Mouse (Mus musculus) heart, embryonic 10.5 days (tissue): ENCODE results near the gene Stk40. TPM values are rescaled to one million over a fixed set of nuclear protein-coding genes. Genes with fewer than 3 reads are reported as not detected.
"Not testable (repeated sequence)": the region's sequence is repeated elsewhere in the genome, so short reads cannot be mapped to it uniquely, and the experiment has no call there.

Source experiments
- DNase-seq: peaks from one replicate; pipeline ENCODE4 v3.0.0-alpha.2; 2017; ENCODE audit warnings: low spot score
- H3K27ac ChIP-seq: fragments of 300-500 bp; sonication (generic); 2 replicates; pipeline ENCODE4 v1.5.1; 2016; ENCODE audit warnings: mild to moderate bottlenecking
- H3K27me3 ChIP-seq: fragments of 300-500 bp; sonication (generic); 2 replicates; pipeline ENCODE4 v1.6.1; 2016; ENCODE audit warnings: mild to moderate bottlenecking; ENCODE audit not compliant: poor library complexity, insufficient read depth, severe bottlenecking
- H3K36me3 ChIP-seq: fragments of 300-500 bp; sonication (generic); 2 replicates; pipeline ENCODE4 v1.6.1; 2016; ENCODE audit warnings: mild to moderate bottlenecking, moderate library complexity
- H3K4me1 ChIP-seq: fragments of 300-500 bp; sonication (generic); 2 replicates; pipeline ENCODE4 v1.6.1; 2016; ENCODE audit warnings: mild to moderate bottlenecking
- H3K4me3 ChIP-seq: fragments of 300-500 bp; sonication (generic); 2 replicates; pipeline ENCODE4 v1.5.1; 2016; ENCODE audit warnings: mild to moderate bottlenecking, moderate library complexity
- H3K9me3 ChIP-seq: fragments of 300-500 bp; sonication (generic); 2 replicates; pipeline ENCODE4 v1.6.1; 2016; ENCODE audit warnings: mild to moderate bottlenecking, moderate library complexity
- WGBS: fragments of 180-500 bp; shearing (Covaris S2); methylation state at CpG from one replicate; pipeline ENCODE4 v1.1.7; 2016; 5-methylcytosine and 5-hydroxymethylcytosine counted together
- polyA plus RNA-seq: library from polyadenylated mRNA; unstranded; fragments of >200 nt; fragmentation: Nextera tagmentation; extraction: Ambion mirVana; gene quantifications from 2 replicates; pipeline ENCODE4 v1.2.1, GENCODE M21; 2016

Stk40 gene
- polyA plus RNA-seq, 1 experiment from 2014 or later: 39.0 TPM

- WGBS: 67% methylated on average over 8 of the region's 8 CpGs
- H3K9me3 ChIP-seq: no peaks in the 10 kb centered on the region
- no peaks in the 10 kb centered on the region for H3K36me3 ChIP-seq
- H3K27me3 ChIP-seq: 0 out of 2 replicates have a peak, but pooled peaks cover 3% of the 10 kb centered on the region
- no peak overlapping the region for H3K4me3 ChIP-seq
- H3K27ac ChIP-seq: no peak overlapping the region
- no peak for DNase-seq
- peaks cover 5% of the 10 kb centered on the region; the same call in 1 of the 2 replicates for H3K4me1 ChIP-seq
Measured at GRCm38 (mm10) chr4:126084382-126084781, 19.4 kb upstream of the Stk40 start.

DNA sequence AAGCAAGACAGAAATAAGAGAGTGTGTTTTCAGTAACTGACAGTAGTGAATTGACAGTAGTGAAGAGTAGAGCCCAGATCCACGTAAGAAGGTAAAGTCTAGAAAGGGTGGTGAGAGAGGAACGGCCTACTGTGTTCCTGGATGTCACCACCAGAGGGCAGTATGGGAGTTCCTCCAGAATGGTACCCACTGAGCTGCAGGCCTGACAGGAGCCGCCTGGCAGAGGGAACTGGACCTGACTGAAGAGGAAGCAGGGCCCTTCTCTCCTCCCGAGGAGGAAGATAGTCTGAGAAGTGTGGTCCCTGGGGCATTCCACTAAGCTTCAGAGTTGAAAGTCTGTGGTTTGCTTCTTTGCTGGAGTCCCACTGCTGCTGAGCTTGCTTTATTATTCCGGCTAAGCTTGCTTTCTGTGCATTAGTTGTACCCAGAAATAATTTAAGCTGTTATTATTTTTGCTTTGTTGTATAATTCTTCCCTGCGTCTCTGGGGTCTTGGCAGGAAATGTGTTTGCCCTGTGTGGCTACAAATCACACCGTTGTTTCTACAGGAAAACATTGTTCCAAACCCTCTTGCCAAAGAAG lies 17.7 kb upstream of the Stk40 start:
- H3K4me3 ChIP-seq: 0 out of 2 replicates have a peak overlapping the region, but pooled peaks have one; percentile 3

GRCm38 (mm10) chr4:126090101-126090847 lies 13.5 kb upstream of the Stk40 start:
- no peaks in the 10 kb centered on the region for H3K9me3 ChIP-seq
- H3K4me1 ChIP-seq: peaks cover 9% of the 10 kb centered on the region; the same call in 1 of the 2 replicates
- 68% methylated on average over 7 of the region's 7 CpGs for WGBS
- no peak overlapping the region for H3K27ac ChIP-seq
- no peaks in the 10 kb centered on the region for H3K36me3 ChIP-seq
- no peak overlapping the region for H3K4me3 ChIP-seq
- H3K27me3 ChIP-seq: no peaks in the 10 kb centered on the region
- no peak for DNase-seq

More for the DNA sequence above, 17.7 kb upstream of the Stk40 start:
- 32% methylated on average over 7 of the region's 7 CpGs for WGBS
- H3K36me3 ChIP-seq: no peaks in the 10 kb centered on the region
- H3K27ac ChIP-seq: no peak overlapping the region
- H3K27me3 ChIP-seq: 0 out of 2 replicates have a peak, but pooled peaks cover 3% of the 10 kb centered on the region
- no peaks in the 10 kb centered on the region for H3K9me3 ChIP-seq
- peak; percentile 92 for DNase-seq
- H3K4me1 ChIP-seq: peaks cover 9% of the 10 kb centered on the region; the same call in 1 of the 2 replicates

- H3K4me1 ChIP-seq: peaks cover 9% of the 10 kb centered on the region; the same call in 1 of the 2 replicates
- 71% methylated on average over 4 of the region's 4 CpGs for WGBS
- no peak for DNase-seq
- no peak overlapping the region for H3K27ac ChIP-seq
- no peaks in the 10 kb centered on the region for H3K36me3 ChIP-seq
- no peaks in the 10 kb centered on the region for H3K9me3 ChIP-seq
- no peak overlapping the region for H3K4me3 ChIP-seq
- no peaks in the 10 kb centered on the region for H3K27me3 ChIP-seq
Measured at GRCm38 (mm10) chr4:126090848-126091124, 13.0 kb upstream of the Stk40 start.

DNA sequence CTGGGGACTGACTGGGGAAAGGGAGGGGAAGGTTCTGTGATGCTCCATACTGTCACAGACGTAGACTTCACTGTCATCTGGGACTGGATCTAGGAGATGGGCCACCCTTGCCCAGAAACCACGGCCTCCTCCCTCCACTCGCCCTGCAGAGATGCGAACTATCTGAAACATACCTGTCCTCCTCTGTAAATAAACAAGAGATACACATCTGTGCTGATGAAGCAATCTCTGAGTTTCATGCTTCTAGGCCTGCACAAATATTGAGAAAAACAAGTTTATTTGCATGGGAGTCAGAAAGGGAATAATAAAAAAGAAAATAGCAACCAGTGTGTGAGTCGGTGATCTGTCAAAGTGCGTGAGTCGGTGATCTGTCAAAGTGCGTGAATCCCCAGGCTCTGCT lies 11.9 kb upstream of the Stk40 start:
- DNase-seq: no peak
- Histone ChIP-seq H3K4me3 (no peak overlapping the region), H3K36me3 (no peaks in the 10 kb centered on the region), H3K4me1 (peaks cover 9% of the 10 kb centered on the region), H3K9me3 (no peaks in the 10 kb centered on the region), H3K27ac (no peak overlapping the region), H3K27me3 (no peaks in the 10 kb centered on the region)
- 80% methylated on average over 8 of the region's 8 CpGs for WGBS

DNA sequence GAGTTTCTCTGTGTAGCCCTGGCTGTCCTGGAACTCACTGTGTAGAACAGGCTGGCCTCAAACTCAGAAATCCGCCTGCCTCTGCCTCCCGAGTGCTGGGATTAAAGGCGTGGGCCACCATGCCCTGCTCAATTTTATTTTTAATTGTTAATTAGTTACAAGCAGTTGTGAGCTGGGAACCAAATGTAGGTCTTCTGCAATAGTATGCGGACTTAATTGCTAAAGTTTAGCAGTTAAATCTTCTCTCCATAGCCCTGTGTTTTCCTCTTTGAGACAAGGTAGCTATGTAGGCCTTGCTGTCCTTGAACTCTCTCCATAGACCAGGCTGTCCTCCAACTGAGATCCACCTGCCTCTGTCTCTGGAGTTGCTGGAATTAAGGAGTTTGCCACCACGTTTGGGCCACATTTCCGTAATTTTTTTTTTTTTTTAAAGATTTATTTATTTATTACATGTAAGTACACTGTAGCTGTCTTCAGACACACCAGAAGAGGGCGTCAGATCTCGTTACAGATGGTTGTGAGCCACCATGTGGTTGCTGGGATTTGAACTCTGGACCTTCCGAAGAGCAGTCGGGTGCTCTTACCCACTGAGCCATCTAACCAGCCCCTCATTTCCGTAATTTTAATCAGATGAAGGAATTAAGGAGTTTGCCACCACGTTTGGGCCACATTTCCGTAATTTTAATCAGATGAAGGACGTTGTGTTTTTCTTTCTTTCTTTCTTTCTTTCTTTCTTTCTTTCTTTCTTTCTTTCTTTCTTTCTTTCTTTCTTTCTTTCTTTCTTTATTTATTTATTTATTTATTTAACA lies 7.9 kb upstream of the Stk40 start:
- not testable (repeated sequence) for H3K27ac ChIP-seq, H3K27me3 ChIP-seq, H3K9me3 ChIP-seq, DNase-seq
- H3K4me3 ChIP-seq: peak overlapping the region; percentile 74
- 52% methylated on average over 14 of the region's 14 CpGs for WGBS
- H3K4me1 ChIP-seq: peaks cover 30% of the 10 kb centered on the region
- H3K36me3 ChIP-seq: peaks cover 19% of the 10 kb centered on the region

GRCm38 (mm10) chr4:126096464-126097111 lies 7.2 kb upstream of the Stk40 start, which contains the start of gene Lsm10:
Lsm10 (plus strand) TSS chr4:126096623.
- WGBS: 3% methylated on average over 37 of the region's 37 CpGs
- Histone ChIP-seq H3K27me3 (no peaks in the 10 kb centered on the region), H3K27ac (peak within 1 kb of the TSS; percentile 91), H3K4me1 (peaks cover 30% of the 10 kb centered on the region), H3K4me3 (peak within 1 kb of the TSS; percentile 74), H3K9me3 (no peaks in the 10 kb centered on the region), H3K36me3 (peaks cover 19% of the 10 kb centered on the region)
- DNase-seq: peak; percentile 99

DNA sequence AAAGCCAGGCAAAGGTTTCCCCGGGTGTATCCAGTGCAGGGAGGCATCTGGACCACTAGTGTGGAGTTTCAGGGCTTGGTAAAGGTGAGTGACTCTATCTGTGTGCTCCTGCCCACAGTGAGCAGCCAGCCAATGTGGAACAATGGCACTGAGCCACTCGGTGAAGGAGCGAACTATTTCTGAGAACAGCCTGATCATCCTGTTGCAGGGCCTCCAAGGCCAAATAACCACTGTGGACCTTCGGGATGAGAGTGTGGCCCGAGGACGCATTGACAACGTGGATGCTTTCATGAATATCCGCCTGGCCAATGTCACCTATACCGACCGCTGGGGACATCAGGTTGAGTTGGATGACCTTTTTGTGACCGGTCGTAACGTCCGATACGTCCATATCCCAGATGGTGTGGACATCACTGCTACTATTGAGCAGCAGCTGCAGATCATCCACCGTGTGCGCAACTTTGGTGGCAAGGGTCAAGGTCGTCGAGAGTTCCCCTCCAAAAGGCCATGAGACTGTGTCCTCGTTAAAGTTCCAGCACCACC lies 6.0 kb upstream of the Stk40 start:
- no peaks in the 10 kb centered on the region for H3K27me3 ChIP-seq
- H3K4me3 ChIP-seq: no peak overlapping the region
- no peak for DNase-seq
- WGBS: 93% methylated on average over 20 of the region's 20 CpGs
- H3K27ac ChIP-seq: no peak overlapping the region; the same call in 1 of the 2 replicates
- no peaks in the 10 kb centered on the region for H3K9me3 ChIP-seq
- H3K4me1 ChIP-seq: peaks cover 41% of the 10 kb centered on the region
- peaks cover 19% of the 10 kb centered on the region for H3K36me3 ChIP-seq

GRCm38 (mm10) chr4:126099365-126099764 lies 4.4 kb upstream of the Stk40 start:
- Histone ChIP-seq H3K36me3 (peaks cover 19% of the 10 kb centered on the region), H3K9me3 (no peaks in the 10 kb centered on the region), H3K4me1 (peaks cover 46% of the 10 kb centered on the region), H3K27me3 (no peaks in the 10 kb centered on the region), H3K27ac (peak overlapping the region; percentile 75; the same call in 1 of the 2 replicates), H3K4me3 (no peak overlapping the region)
- WGBS: 82% methylated on average over 3 of the region's 3 CpGs
- no peak for DNase-seq

DNA sequence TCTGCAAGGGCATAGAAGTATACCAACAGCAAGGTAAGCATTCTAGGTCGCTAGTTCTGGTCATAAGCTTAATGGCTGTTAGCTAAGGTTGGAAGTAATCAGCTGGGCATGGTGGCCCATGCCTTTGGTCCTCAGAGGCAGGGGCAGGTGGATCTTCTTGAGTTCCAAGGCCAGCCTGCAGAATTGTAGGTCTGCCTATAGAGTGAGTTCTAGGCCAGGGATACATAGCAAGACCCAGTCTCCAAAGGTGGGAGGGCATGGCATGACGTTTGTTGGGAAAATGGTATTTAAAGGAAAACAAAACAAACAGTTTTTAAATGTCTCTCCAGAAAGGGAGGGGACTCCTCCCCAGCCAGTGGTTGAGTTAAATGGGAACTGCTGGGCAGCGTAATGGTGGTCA lies 3.0 kb upstream of the Stk40 start:
- H3K4me3 ChIP-seq: no peak overlapping the region
- H3K36me3 ChIP-seq: peaks cover 19% of the 10 kb centered on the region
- peaks cover 60% of the 10 kb centered on the region for H3K4me1 ChIP-seq
- WGBS: 85% methylated on average over 3 of the region's 3 CpGs
- H3K27ac ChIP-seq: peak overlapping the region; percentile 75
- H3K27me3 ChIP-seq: no peaks in the 10 kb centered on the region
- DNase-seq: no peak
- no peaks in the 10 kb centered on the region for H3K9me3 ChIP-seq

GRCm38 (mm10) chr4:126102061-126102841 lies 1.5 kb upstream of the Stk40 start:
- Histone ChIP-seq H3K27ac (peak overlapping the region; percentile 93), H3K4me3 (peak overlapping the region; percentile 98), H3K27me3 (no peaks in the 10 kb centered on the region), H3K4me1 (peaks cover 68% of the 10 kb centered on the region), H3K36me3 (peaks cover 19% of the 10 kb centered on the region), H3K9me3 (no peaks in the 10 kb centered on the region)
- no peak for DNase-seq
- 45% methylated on average over 7 of the region's 7 CpGs for WGBS
